Mouse (Mus musculus) limb, embryonic 11.5 days (tissue): ENCODE measurements around the gene Hsd11b1. TPM values are rescaled to one million over a fixed set of nuclear protein-coding genes. Genes with fewer than 3 reads are reported as not detected.

Experiments
- ATAC-seq: fragments of 200-750 bp; cut with Nextera tagmentation; 2 replicates; pipeline ENCODE4 v1.8.0; 2017; ENCODE audit warnings: low read depth; ENCODE audit not compliant: insufficient number of reproducible peaks, low FRiP score, low TSS enrichment
- DNase-seq: peaks from one replicate; pipeline ENCODE4 v3.0.0-alpha.2; 2015; ENCODE audit warnings: low spot score
- H3K27ac ChIP-seq: fragments of 300-500 bp; sonication (generic); replicated peaks from 2 replicates; pipeline ENCODE4 v1.5.1; 2014; ENCODE audit warnings: low read depth, mild to moderate bottlenecking, low read length
- H3K27me3 ChIP-seq: fragments of 300-500 bp; sonication (generic); 2 replicates; pipeline ENCODE4 v1.6.1; 2014; ENCODE audit warnings: mild to moderate bottlenecking, low read length, mixed read lengths; ENCODE audit not compliant: control insufficient read depth, insufficient read depth
- H3K36me3 ChIP-seq: fragments of 300-500 bp; sonication (generic); 2 replicates; pipeline ENCODE4 v1.6.1; 2014; ENCODE audit warnings: mild to moderate bottlenecking, low read length, moderate library complexity, mixed read lengths; ENCODE audit not compliant: control insufficient read depth, insufficient read depth
- H3K4me1 ChIP-seq: fragments of 300-500 bp; sonication (generic); 2 replicates; pipeline ENCODE4 v1.6.1; 2014; ENCODE audit warnings: low read length, mixed read lengths; ENCODE audit not compliant: control insufficient read depth, insufficient read depth
- H3K4me2 ChIP-seq: fragments of 300-500 bp; sonication (generic); 2 replicates; pipeline ENCODE4 v1.6.1; 2014; ENCODE audit warnings: low read depth, mild to moderate bottlenecking, moderate library complexity; ENCODE audit not compliant: severe bottlenecking
- H3K4me3 ChIP-seq: fragments of 300-500 bp; sonication (generic); 2 replicates; pipeline ENCODE4 v1.5.1; 2014; ENCODE audit warnings: low read depth, low read length
- H3K9ac ChIP-seq: fragments of 300-500 bp; sonication (generic); 2 replicates; pipeline ENCODE4 v1.6.1; 2014; ENCODE audit warnings: mild to moderate bottlenecking, low read length
- H3K9me3 ChIP-seq: fragments of 300-500 bp; sonication (generic); 2 replicates; pipeline ENCODE4 v1.6.1; 2016; ENCODE audit warnings: low read length; ENCODE audit not compliant: control insufficient read depth
- WGBS: fragments of 180-500 bp; shearing (Covaris S2); extraction: QIAGEN DNeasy Blood & Tissue Kit; methylation state at CpG from one replicate; pipeline ENCODE4 v1.1.7; 2014; 5-methylcytosine and 5-hydroxymethylcytosine counted together
- polyA plus RNA-seq: library from polyadenylated mRNA; unstranded; fragments of >200 nt; fragmentation: Nextera tagmentation; extraction: Ambion mirVana; gene quantifications from 2 replicates; pipeline ENCODE4 v1.2.1, GENCODE M21; 2014

Gene Hsd11b1
- polyA plus RNA-seq, 1 experiment from 2014 or later = 0.23 TPM

GRCm38 (mm10) chr1:193301216-193302092 lies 37.6 kb upstream of the Hsd11b1 start:
- WGBS = 60% methylated on average over 6 of the region's 6 CpGs
- no peak for ATAC-seq

GRCm38 (mm10) chr1:193299995-193300394 lies 36.1 kb upstream of the Hsd11b1 start:
- H3K4me2 ChIP-seq = no peak overlapping the region
- DNase-seq (no peak), ATAC-seq (no peak)
- no peaks in the 10 kb centered on the region for H3K27me3 ChIP-seq
- H3K9ac ChIP-seq = no peak overlapping the region
- H3K4me3 ChIP-seq = no peak overlapping the region
- 25% methylated on average over 1 of the region's 1 CpGs for WGBS
- H3K27ac ChIP-seq = no peak overlapping the region
- peaks cover 7% of the 10 kb centered on the region for H3K4me1 ChIP-seq
- no peaks in the 10 kb centered on the region for H3K36me3 ChIP-seq
- H3K9me3 ChIP-seq = no peaks in the 10 kb centered on the region

More at GRCm38 (mm10) chr1:193301216-193302092, 37.6 kb upstream of the Hsd11b1 start:
- Histone ChIP-seq H3K27me3 (no peaks in the 10 kb centered on the region), H3K4me3 (no peak overlapping the region), H3K4me2 (no peak overlapping the region), H3K9me3 (no peaks in the 10 kb centered on the region), H3K27ac (no peak overlapping the region), H3K4me1 (peaks cover 9% of the 10 kb centered on the region), H3K9ac (no peak overlapping the region), H3K36me3 (no peaks in the 10 kb centered on the region)
- DNase-seq = no peak

DNA sequence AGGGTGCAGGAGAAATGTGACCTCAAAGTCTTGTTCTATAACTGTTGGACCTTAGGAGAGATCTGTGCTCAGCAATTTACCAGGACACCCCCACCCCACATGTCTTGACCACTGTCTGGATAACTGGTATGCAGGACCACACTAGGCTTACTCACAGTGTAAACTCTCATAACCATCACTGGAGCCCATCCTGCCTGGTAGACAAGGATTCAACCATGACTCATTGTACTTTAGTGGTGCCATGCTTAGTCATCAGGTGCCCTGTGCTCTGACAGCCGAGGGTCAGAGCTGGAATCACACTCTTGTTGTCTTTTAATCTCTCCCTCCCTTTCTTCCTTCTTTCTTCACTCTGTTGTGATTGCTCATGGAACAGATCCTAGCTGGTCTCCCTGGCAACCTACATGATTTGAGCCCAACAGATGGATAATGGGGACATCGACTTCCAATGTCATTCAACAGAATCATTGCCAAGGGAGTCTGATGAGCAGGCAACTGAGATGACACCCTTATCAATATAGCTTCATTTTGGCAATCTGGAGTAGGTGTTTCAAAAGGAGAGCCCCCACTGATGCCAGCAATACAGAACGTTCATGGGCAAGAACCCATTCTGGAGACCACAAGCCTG lies 34.4 kb upstream of the Hsd11b1 start:
- no peaks in the 10 kb centered on the region for H3K27me3 ChIP-seq
- H3K4me3 ChIP-seq = no peak overlapping the region
- no peaks in the 10 kb centered on the region for H3K36me3 ChIP-seq
- no peak overlapping the region for H3K9ac ChIP-seq
- DNase-seq (no peak), ATAC-seq (no peak)
- H3K4me2 ChIP-seq = no peak overlapping the region
- no peak overlapping the region for H3K27ac ChIP-seq
- peaks cover 7% of the 10 kb centered on the region for H3K4me1 ChIP-seq
- WGBS = 91% methylated on average over 3 of the region's 3 CpGs
- H3K9me3 ChIP-seq = no peaks in the 10 kb centered on the region

DNA sequence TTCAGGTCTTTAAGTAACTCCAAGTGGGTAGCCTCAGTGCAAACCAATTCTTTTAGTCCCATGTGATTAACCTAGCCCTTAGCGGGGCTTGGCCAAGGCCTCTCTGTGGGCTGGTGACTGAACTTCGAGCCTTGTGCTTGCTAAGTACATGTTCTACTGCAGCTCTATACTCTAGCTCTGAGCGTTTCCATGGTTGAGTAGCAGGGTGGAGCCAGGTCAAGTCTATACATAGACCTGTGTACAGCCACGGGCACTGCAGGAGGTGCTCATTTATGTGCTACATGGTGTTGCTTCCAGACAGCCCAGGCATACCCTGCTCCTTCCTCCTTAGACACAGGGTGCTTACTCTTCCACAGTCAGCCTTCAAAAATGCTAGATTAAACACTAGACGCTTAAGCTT lies 32.0 kb upstream of the Hsd11b1 start:
- Histone ChIP-seq H3K4me2 (no peak overlapping the region), H3K9ac (no peak overlapping the region), H3K9me3 (no peaks in the 10 kb centered on the region), H3K4me1 (peaks cover 7% of the 10 kb centered on the region), H3K27ac (no peak overlapping the region), H3K4me3 (no peak overlapping the region), H3K27me3 (no peaks in the 10 kb centered on the region), H3K36me3 (no peaks in the 10 kb centered on the region)
- 86% methylated on average over 5 of the region's 5 CpGs for WGBS
- DNase-seq (no peak), ATAC-seq (no peak)

GRCm38 (mm10) chr1:193293926-193294325 lies 30.1 kb upstream of the Hsd11b1 start:
- Histone ChIP-seq H3K9me3 (no peaks in the 10 kb centered on the region), H3K4me2 (no peak overlapping the region), H3K4me1 (no peaks in the 10 kb centered on the region), H3K4me3 (no peak overlapping the region), H3K36me3 (no peaks in the 10 kb centered on the region), H3K27ac (no peak overlapping the region), H3K9ac (no peak overlapping the region), H3K27me3 (no peaks in the 10 kb centered on the region)
- DNase-seq = no peak
- no peak for ATAC-seq
- 86% methylated on average over 3 of the region's 3 CpGs for WGBS

DNA sequence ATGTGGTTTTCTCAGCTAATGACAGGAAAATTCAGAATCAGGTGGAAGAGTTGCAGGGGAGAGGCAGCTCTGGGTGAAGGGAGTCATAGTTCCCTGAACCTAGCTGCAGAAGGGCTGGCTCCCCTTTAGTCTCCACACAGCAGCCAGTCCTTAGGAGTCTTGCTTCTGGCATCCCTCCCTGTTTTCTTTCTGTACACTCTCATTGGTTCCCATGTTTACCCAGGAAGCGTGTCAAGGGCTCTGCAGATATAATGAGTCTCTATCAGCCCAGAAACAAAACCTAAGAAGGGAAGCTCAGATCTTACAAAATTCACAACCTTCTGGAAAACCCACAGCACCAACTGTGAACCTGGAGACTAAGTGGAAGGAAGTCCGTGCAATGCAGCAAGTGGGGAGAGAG lies 29.2 kb upstream of the Hsd11b1 start:
- 62% methylated on average over 2 of the region's 2 CpGs for WGBS
- no peak for ATAC-seq

GRCm38 (mm10) chr1:193290686-193291085 lies 26.8 kb upstream of the Hsd11b1 start:
- no peak for ATAC-seq
- no peak overlapping the region for H3K4me2 ChIP-seq
- no peak for DNase-seq
- H3K9me3 ChIP-seq = no peaks in the 10 kb centered on the region
- H3K4me3 ChIP-seq = no peak overlapping the region
- H3K27me3 ChIP-seq = no peaks in the 10 kb centered on the region
- no peaks in the 10 kb centered on the region for H3K4me1 ChIP-seq
- no peak overlapping the region for H3K9ac ChIP-seq
- no peak overlapping the region for H3K27ac ChIP-seq
- no peaks in the 10 kb centered on the region for H3K36me3 ChIP-seq

More for the DNA sequence above, 29.2 kb upstream of the Hsd11b1 start:
- Histone ChIP-seq H3K36me3 (no peaks in the 10 kb centered on the region), H3K4me1 (no peaks in the 10 kb centered on the region), H3K9ac (no peak overlapping the region), H3K4me2 (no peak overlapping the region), H3K27ac (no peak overlapping the region), H3K9me3 (no peaks in the 10 kb centered on the region), H3K4me3 (no peak overlapping the region), H3K27me3 (no peaks in the 10 kb centered on the region)
- no peak for DNase-seq

DNA sequence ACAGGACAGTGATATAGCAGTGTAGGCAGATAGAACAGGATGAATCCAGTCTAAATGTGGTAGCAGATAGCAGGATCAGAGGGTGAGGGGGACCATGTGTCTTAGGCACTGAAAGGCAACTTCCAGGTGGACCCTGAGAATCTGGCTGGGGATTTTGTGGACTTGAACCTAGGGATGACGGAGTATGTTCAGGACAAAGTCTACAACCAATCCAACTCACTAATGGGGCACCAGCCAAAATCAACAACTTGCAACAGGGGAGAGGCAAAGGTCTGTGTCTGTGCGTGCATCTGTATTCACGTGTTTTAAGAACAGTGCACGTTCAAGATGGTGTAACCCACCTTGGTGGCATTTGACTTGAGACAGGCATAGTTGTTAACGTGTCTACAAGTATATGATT lies 26.0 kb upstream of the Hsd11b1 start:
- Histone ChIP-seq H3K9me3 (no peaks in the 10 kb centered on the region), H3K9ac (no peak overlapping the region), H3K27ac (no peak overlapping the region), H3K27me3 (no peaks in the 10 kb centered on the region), H3K4me2 (no peak overlapping the region), H3K4me3 (no peak overlapping the region), H3K4me1 (no peaks in the 10 kb centered on the region), H3K36me3 (no peaks in the 10 kb centered on the region)
- DNase-seq (no peak), ATAC-seq (no peak)
- WGBS = 84% methylated on average over 5 of the region's 5 CpGs
